Mouse (Mus musculus): ENCODE results near the gene Wwc1. TPM values are rescaled to one million over a fixed set of nuclear protein-coding genes. Genes with fewer than 3 reads are reported as not detected.
"Not testable (repeated sequence)": the region's sequence is repeated elsewhere in the genome, so short reads cannot be mapped to it uniquely, and the experiment has no call there.

Wwc1 gene
- polyA plus RNA-seq, 1 experiment from 2014 or later, result 2.1 TPM

DNA sequence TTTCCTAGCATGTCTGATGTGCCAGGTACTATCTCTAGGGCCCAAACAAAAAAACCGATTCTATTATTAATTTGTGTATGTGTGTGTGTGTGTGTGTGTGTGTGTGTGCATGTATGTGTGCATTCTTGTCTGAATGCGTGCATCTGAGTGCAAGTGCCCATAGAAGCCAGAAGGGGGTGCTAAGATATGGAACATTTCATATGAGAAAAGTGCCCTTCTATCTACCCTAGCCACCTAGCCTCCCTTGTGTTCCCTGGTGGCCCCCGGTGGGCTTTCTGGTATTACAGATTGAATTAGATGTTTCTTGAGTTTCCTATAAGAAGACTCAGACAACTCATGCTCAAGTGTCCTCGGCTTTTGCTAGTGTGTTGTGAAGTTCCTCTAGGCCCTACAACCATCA, 126.7 kb downstream of the Wwc1 start:
- 95% methylated on average over 4 of the region's 4 CpGs for whole genome bisulfite sequencing
- H3K27me3 ChIP-seq (ENCODE audit: control insufficient read depth, insufficient read depth, low read length), result no peaks in the 10 kb centered on the region
- H3K36me3 ChIP-seq (ENCODE audit: control insufficient read depth, insufficient read depth, low read length), result no peaks in the 10 kb centered on the region; the same call in 1 of the 2 replicates
- ATAC-seq (ENCODE audit: insufficient number of reproducible peaks, low FRiP score, low TSS enrichment, low read depth) (no peak), DNase-seq (ENCODE audit: low spot score) (no peak)
- H3K4me3 ChIP-seq (ENCODE audit: low read depth, low read length), result no peak overlapping the region
- no peaks in the 10 kb centered on the region for H3K9me3 ChIP-seq (ENCODE audit: control insufficient read depth, low read length)
- no peak overlapping the region for H3K27ac ChIP-seq (replicated peaks; ENCODE audit: low read depth, low read length)
- H3K4me1 ChIP-seq (ENCODE audit: control insufficient read depth, insufficient read depth, low read length), result 0 out of 2 replicates have a peak, but pooled peaks cover 2% of the 10 kb centered on the region
- no peak overlapping the region for H3K4me2 ChIP-seq (ENCODE audit: low read depth, severe bottlenecking)
- no peak overlapping the region for H3K9ac ChIP-seq (ENCODE audit: low read length)

- H3K36me3 ChIP-seq (ENCODE audit: control insufficient read depth, insufficient read depth, low read length), result no peaks in the 10 kb centered on the region; the same call in 1 of the 2 replicates
- WGBS, result 59% methylated on average over 4 of the region's 4 CpGs
- no peaks in the 10 kb centered on the region for H3K27me3 ChIP-seq (ENCODE audit: control insufficient read depth, insufficient read depth, low read length)
- 0 out of 2 replicates have a peak, but pooled peaks cover 2% of the 10 kb centered on the region for H3K4me1 ChIP-seq (ENCODE audit: control insufficient read depth, insufficient read depth, low read length)
- no peak overlapping the region for H3K9ac ChIP-seq (ENCODE audit: low read length)
- H3K9me3 ChIP-seq (ENCODE audit: control insufficient read depth, low read length), result no peaks in the 10 kb centered on the region
- no peak overlapping the region for H3K4me3 ChIP-seq (ENCODE audit: low read depth, low read length)
- ATAC-seq (ENCODE audit: insufficient number of reproducible peaks, low FRiP score, low TSS enrichment, low read depth), result no peak
- peak; percentile 71 for DNase-seq (ENCODE audit: low spot score)
- H3K27ac ChIP-seq (replicated peaks; ENCODE audit: low read depth, low read length), result no peak overlapping the region
- no peak overlapping the region for H3K4me2 ChIP-seq (ENCODE audit: low read depth, severe bottlenecking)
Observed at GRCm38 (mm10) chr11:35852731-35853130, 127.6 kb downstream of the Wwc1 start.

DNA sequence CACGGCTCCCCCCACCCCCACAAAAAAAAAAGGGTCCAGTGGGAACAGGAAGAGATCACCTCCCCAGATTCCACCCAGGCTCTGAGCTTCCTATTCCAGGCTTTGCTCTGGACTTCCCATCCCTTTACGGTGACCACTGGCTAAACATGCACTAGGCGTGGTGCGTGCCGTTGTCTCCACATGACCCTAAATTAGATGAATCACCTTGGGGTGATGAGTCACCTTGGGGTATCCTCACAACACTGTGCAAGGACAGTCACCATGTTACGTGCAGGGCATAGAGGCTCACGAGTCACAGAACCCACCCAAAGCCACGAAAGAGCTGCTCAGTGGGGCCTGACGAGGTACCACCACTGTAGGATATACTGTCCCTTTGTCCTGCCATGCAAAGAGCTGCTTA, 136.0 kb downstream of the Wwc1 start:
- no peak overlapping the region for H3K4me2 ChIP-seq (ENCODE audit: low read depth, severe bottlenecking)
- no peaks in the 10 kb centered on the region for H3K36me3 ChIP-seq (ENCODE audit: control insufficient read depth, insufficient read depth, low read length)
- 90% methylated on average over 9 of the region's 9 CpGs for WGBS
- ATAC-seq (ENCODE audit: insufficient number of reproducible peaks, low FRiP score, low TSS enrichment, low read depth) (no peak), DNase-seq (ENCODE audit: low spot score) (no peak)
- no peaks in the 10 kb centered on the region for H3K27me3 ChIP-seq (ENCODE audit: control insufficient read depth, insufficient read depth, low read length)
- H3K9me3 ChIP-seq (ENCODE audit: control insufficient read depth, low read length), result no peaks in the 10 kb centered on the region
- no peak overlapping the region for H3K4me3 ChIP-seq (ENCODE audit: low read depth, low read length)
- no peaks in the 10 kb centered on the region for H3K4me1 ChIP-seq (ENCODE audit: control insufficient read depth, insufficient read depth, low read length)
- H3K27ac ChIP-seq (replicated peaks; ENCODE audit: low read depth, low read length), result no peak overlapping the region
- H3K9ac ChIP-seq (ENCODE audit: low read length), result no peak overlapping the region

- ATAC-seq (ENCODE audit: insufficient number of reproducible peaks, low FRiP score, low TSS enrichment, low read depth); H3K36me3 ChIP-seq (ENCODE audit: control insufficient read depth, insufficient read depth, low read length); H3K27ac ChIP-seq (replicated peaks; ENCODE audit: low read depth, low read length); H3K27me3 ChIP-seq (ENCODE audit: control insufficient read depth, insufficient read depth, low read length); H3K4me1 ChIP-seq (ENCODE audit: control insufficient read depth, insufficient read depth, low read length); H3K9me3 ChIP-seq (ENCODE audit: control insufficient read depth, low read length); H3K9ac ChIP-seq (ENCODE audit: low read length); H3K4me2 ChIP-seq (ENCODE audit: low read depth, severe bottlenecking); DNase-seq (ENCODE audit: low spot score); H3K4me3 ChIP-seq (ENCODE audit: low read depth, low read length): not testable (repeated sequence)
- 77% methylated on average over 4 of the region's 4 CpGs for WGBS
Observed at GRCm38 (mm10) chr11:35842560-35842959, 137.8 kb downstream of the Wwc1 start.

- H3K4me1 ChIP-seq (ENCODE audit: control insufficient read depth, insufficient read depth, low read length), result no peaks in the 10 kb centered on the region
- ATAC-seq (ENCODE audit: insufficient number of reproducible peaks, low FRiP score, low TSS enrichment, low read depth), result no peak
Observed at GRCm38 (mm10) chr11:35841738-35842325, 138.5 kb downstream of the Wwc1 start.

GRCm38 (mm10) chr11:35840806-35841205, 139.5 kb downstream of the Wwc1 start:
- DNase-seq (ENCODE audit: low spot score); H3K9me3 ChIP-seq (ENCODE audit: control insufficient read depth, low read length); H3K27me3 ChIP-seq (ENCODE audit: control insufficient read depth, insufficient read depth, low read length); H3K9ac ChIP-seq (ENCODE audit: low read length); H3K4me1 ChIP-seq (ENCODE audit: control insufficient read depth, insufficient read depth, low read length); H3K4me3 ChIP-seq (ENCODE audit: low read depth, low read length); H3K4me2 ChIP-seq (ENCODE audit: low read depth, severe bottlenecking); H3K36me3 ChIP-seq (ENCODE audit: control insufficient read depth, insufficient read depth, low read length); ATAC-seq (ENCODE audit: insufficient number of reproducible peaks, low FRiP score, low TSS enrichment, low read depth); H3K27ac ChIP-seq (replicated peaks; ENCODE audit: low read depth, low read length): not testable (repeated sequence)
- 87% methylated on average over 4 of the region's 4 CpGs for WGBS

More at GRCm38 (mm10) chr11:35841738-35842325, 138.5 kb downstream of the Wwc1 start:
- H3K4me2 ChIP-seq (ENCODE audit: low read depth, severe bottlenecking), result no peak overlapping the region
- WGBS, result 91% methylated on average over 21 of the region's 21 CpGs
- H3K9me3 ChIP-seq (ENCODE audit: control insufficient read depth, low read length), result no peaks in the 10 kb centered on the region
- DNase-seq (ENCODE audit: low spot score), result no peak
- no peak overlapping the region for H3K4me3 ChIP-seq (ENCODE audit: low read depth, low read length)
- H3K27me3 ChIP-seq (ENCODE audit: control insufficient read depth, insufficient read depth, low read length), result no peaks in the 10 kb centered on the region
- H3K36me3 ChIP-seq (ENCODE audit: control insufficient read depth, insufficient read depth, low read length), result no peaks in the 10 kb centered on the region
- no peak overlapping the region for H3K27ac ChIP-seq (replicated peaks; ENCODE audit: low read depth, low read length)
- no peak overlapping the region for H3K9ac ChIP-seq (ENCODE audit: low read length)

DNA sequence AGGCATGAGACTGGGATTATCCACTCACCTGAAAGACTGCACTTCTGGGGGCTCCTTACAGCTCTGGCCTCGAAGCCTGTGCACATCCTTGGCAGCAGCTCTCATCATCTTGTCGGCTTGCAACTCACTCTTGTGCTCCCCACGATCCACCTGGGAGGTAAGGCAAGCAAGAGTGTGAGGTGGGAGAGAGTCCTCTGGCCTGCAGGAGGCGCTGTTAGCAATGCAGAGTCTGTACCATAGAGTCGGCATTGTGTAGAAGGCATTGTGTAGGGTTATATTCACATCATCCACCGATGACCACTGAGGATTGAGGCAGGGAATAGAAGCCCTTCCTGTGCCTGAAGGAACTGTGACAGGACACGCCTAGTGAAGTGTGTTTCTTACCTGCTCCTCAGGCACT, 140.0 kb downstream of the Wwc1 start:
- no peaks in the 10 kb centered on the region for H3K27me3 ChIP-seq (ENCODE audit: control insufficient read depth, insufficient read depth, low read length)
- H3K36me3 ChIP-seq (ENCODE audit: control insufficient read depth, insufficient read depth, low read length), result no peaks in the 10 kb centered on the region
- H3K9me3 ChIP-seq (ENCODE audit: control insufficient read depth, low read length), result no peaks in the 10 kb centered on the region
- H3K4me3 ChIP-seq (ENCODE audit: low read depth, low read length), result no peak overlapping the region
- no peaks in the 10 kb centered on the region for H3K4me1 ChIP-seq (ENCODE audit: control insufficient read depth, insufficient read depth, low read length)
- ATAC-seq (ENCODE audit: insufficient number of reproducible peaks, low FRiP score, low TSS enrichment, low read depth) (no peak), DNase-seq (ENCODE audit: low spot score) (peak; percentile 38)
- H3K9ac ChIP-seq (ENCODE audit: low read length), result no peak overlapping the region
- 85% methylated on average over 7 of the region's 7 CpGs for WGBS
- H3K4me2 ChIP-seq (ENCODE audit: low read depth, severe bottlenecking), result no peak overlapping the region
- H3K27ac ChIP-seq (replicated peaks; ENCODE audit: low read depth, low read length), result no peak overlapping the region

- H3K27ac ChIP-seq (replicated peaks; ENCODE audit: low read depth, low read length), result no peak overlapping the region
- 0 out of 2 replicates have a peak, but pooled peaks cover under 1% of the 10 kb centered on the region for H3K4me1 ChIP-seq (ENCODE audit: control insufficient read depth, insufficient read depth, low read length)
- no peaks in the 10 kb centered on the region for H3K27me3 ChIP-seq (ENCODE audit: control insufficient read depth, insufficient read depth, low read length)
- 0 out of 2 replicates have a peak overlapping the region, but pooled peaks have one; percentile 37 for H3K9ac ChIP-seq (ENCODE audit: low read length)
- peak overlapping the region; percentile 45 for H3K4me2 ChIP-seq (ENCODE audit: low read depth, severe bottlenecking)
- 24% methylated on average over 28 of the region's 28 CpGs for whole genome bisulfite sequencing
- ATAC-seq (ENCODE audit: insufficient number of reproducible peaks, low FRiP score, low TSS enrichment, low read depth) (peak; percentile 88), DNase-seq (ENCODE audit: low spot score) (peak; percentile 95)
- H3K9me3 ChIP-seq (ENCODE audit: control insufficient read depth, low read length), result no peaks in the 10 kb centered on the region
- H3K36me3 ChIP-seq (ENCODE audit: control insufficient read depth, insufficient read depth, low read length), result no peaks in the 10 kb centered on the region
- H3K4me3 ChIP-seq (ENCODE audit: low read depth, low read length), result peak overlapping the region; percentile 23; the same call in 1 of the 2 replicates
Observed at GRCm38 (mm10) chr11:35838345-35839338, 141.7 kb downstream of the Wwc1 start.
